Mouse (Mus musculus) MEL (cell line): ENCODE results near the gene Nubp2.

Source experiments
- CTCF ChIP-seq, 3 experiments: IDR thresholded peaks in 2 of 3; conservative IDR thresholded peaks in 1 of 3; 2 replicates each; pipeline ENCODE4 v1.5.1; 2011 to 2012; ENCODE audit warnings: low read length in 3 of 3, low read depth in 2 of 3, mild to moderate bottlenecking in 2 of 3, improper control_type of control experiment in 1 of 3, inconsistent platforms in 1 of 3, mixed read lengths in 1 of 3, moderate library complexity in 1 of 3; ENCODE audit not compliant: control insufficient read depth in 1 of 3, insufficient read depth in 1 of 3, poor library complexity in 1 of 3, severe bottlenecking in 1 of 3
- MAFK ChIP-seq: IDR thresholded peaks from 2 replicates; pipeline ENCODE4 v1.6.1; 2011; ENCODE audit warnings: low read depth, mild to moderate bottlenecking, low read length, improper control_type of control experiment, borderline replicate concordance
- NELFE ChIP-seq: IDR thresholded peaks from 2 replicates; pipeline ENCODE4 v1.6.1; 2011; ENCODE audit warnings: low read depth, low read length, improper control_type of control experiment
- POLR2A ChIP-seq, 2 experiments: IDR thresholded peaks; 2 replicates each; pipeline ENCODE4 v1.6.1; 2011 to 2012; ENCODE audit warnings: low read length in 2 of 2, mild to moderate bottlenecking in 2 of 2, control low read depth in 1 of 2, improper control_type of control experiment in 1 of 2, low read depth in 1 of 2, moderate library complexity in 1 of 2; ENCODE audit not compliant: control insufficient read depth in 1 of 2, insufficient read depth in 1 of 2, poor library complexity in 1 of 2
- TCF12 ChIP-seq: IDR thresholded peaks from 2 replicates; pipeline ENCODE4 v1.6.1; 2014; ENCODE audit warnings: low read depth, mild to moderate bottlenecking, inconsistent platforms, low read length, improper control_type of control experiment, moderate library complexity
- ZKSCAN1 ChIP-seq: IDR thresholded peaks from 2 replicates; pipeline ENCODE4 v1.6.1; 2012; ENCODE audit warnings: low read depth, mild to moderate bottlenecking, inconsistent platforms, low read length, improper control_type of control experiment, moderate library complexity

DNA sequence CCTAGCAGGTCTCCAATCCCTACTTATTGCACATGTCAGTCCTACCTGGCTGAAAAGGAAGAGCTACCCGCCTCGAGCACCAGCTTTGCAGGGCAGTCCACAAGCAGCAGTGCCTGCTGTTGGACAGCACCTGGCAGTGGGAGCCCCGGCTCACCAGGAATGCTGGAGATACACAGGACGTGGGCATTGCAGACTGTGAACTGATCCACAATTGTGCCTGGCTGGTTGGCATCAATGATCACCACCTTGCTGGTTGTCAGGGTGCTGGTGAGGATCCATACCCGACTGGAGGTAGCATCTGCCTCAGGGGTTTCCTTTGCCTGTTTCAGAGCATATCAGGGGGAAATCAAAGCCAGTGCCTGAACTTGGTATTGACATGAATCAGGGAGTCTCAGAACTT lies 16.0 kb upstream of the Nubp2 start:
- TF ChIP-seq MAFK (no peak), TCF12 (no peak), POLR2A (IDR thresholded peaks at IDR 0.05; ENCODE audit: control insufficient read depth in 1 of 2, insufficient read depth in 1 of 2, low read depth in 1 of 2, low read length in 2 of 2, poor library complexity in 1 of 2) (no peak), NELFE (no peak), CTCF (IDR thresholded peaks at IDR 0.05 in 2 of 3, conservative IDR thresholded peaks at IDR 0.05 in 1 of 3; ENCODE audit: control insufficient read depth in 1 of 3, insufficient read depth in 1 of 3, low read depth in 2 of 3, low read length in 3 of 3, poor library complexity in 1 of 3, severe bottlenecking in 1 of 3) (no peak), ZKSCAN1 (no peak)
